Mouse (Mus musculus): Measurements from ENCODE around the gene Erap1.
A peak's percentile ranks its signal among the peaks of the same experiment; 100 is the strongest.
"Not testable (repeated sequence)": the region's sequence is repeated elsewhere in the genome, so short reads cannot be mapped to it uniquely, and the experiment has no call there.

Gene Erap1

DNA sequence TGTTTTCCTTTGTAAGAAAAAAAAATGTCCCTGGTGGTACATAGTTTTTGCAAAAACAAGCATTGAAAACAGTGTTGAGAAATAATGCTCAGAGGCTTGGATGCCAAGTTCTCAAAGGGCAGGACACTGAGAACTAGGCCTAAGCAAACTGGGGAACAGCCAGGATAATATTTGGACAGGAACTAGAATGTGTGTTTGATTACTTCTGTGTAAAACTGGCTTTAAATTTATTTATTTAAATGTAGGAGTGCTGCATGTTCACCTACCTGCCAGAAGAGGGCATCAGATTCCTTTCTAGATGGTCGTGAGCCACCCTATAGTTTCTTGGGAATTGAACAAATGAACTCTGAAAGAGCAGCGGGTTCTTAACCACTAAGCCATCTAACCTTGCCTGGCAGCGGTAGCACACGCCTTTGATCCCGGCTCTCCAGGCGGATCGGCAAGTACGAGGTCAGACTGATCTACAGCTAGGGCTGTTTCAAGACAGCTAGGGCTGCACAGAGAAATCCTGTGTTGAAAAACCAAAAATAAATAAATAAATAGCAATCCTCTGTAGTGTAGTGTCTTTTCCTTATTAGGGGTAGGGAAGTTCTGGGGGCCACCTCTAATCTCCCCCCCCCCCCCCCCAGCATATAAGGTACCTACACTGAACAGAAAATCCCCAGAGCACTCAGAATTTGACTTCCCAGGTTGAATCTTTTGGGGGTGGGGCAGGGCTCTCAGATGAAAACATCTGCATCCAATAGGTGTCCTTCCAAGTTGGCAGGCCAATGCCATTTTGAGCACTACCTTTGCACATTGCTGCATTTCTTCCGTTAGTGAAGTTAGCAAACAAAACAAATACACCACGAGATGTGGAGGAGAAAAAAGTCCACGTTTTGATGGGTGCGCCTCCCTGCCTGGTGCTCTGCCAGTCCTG lies at the start of gene Erap1:
Erap1 (plus strand) TSS at position 776 of the 919 bp plus-strand sequence.
- DNase-seq, result peak; percentile 42 to 67

DNA sequence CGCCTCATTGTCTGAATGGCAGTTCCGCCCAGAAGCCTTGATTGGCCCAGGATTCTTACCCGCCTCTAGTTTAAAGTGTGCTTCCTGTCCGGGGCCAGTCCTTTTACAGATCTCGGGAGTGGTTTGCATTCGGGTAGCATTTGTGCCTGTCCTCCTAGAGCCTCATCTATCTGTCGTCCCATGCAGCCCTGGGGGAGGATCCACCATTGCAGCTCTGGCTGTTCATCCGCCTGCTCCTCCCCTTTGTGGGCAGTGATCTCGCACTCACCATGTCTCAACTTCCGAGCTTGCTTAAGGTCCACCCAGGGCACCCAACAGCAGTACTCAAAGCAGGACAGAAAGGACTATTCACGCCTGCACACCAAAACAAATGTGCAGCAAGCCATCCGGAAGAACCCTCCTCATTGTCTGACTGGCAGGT lies 48.0 kb upstream of the Erap1 start:
- DNase-seq, result peak; percentile 6 to 10

- not testable (repeated sequence) for DNase-seq
These were observed 47.5 kb upstream of the Erap1 start for GRCm38 (mm10) chr13:74591828-74592227.

GRCm38 (mm10) chr13:74597022-74597421 lies 42.3 kb upstream of the Erap1 start:
- DNase-seq, result not testable (repeated sequence)

GRCm38 (mm10) chr13:74601776-74602175 lies 37.6 kb upstream of the Erap1 start:
- not testable (repeated sequence) for DNase-seq

GRCm38 (mm10) chr13:74617163-74618019 lies 22.0 kb upstream of the Erap1 start:
- peak; percentile 81 to 82 for DNase-seq

- no peak for DNase-seq
These were observed 7.0 kb upstream of the Erap1 start for GRCm38 (mm10) chr13:74632327-74632726.

DNA sequence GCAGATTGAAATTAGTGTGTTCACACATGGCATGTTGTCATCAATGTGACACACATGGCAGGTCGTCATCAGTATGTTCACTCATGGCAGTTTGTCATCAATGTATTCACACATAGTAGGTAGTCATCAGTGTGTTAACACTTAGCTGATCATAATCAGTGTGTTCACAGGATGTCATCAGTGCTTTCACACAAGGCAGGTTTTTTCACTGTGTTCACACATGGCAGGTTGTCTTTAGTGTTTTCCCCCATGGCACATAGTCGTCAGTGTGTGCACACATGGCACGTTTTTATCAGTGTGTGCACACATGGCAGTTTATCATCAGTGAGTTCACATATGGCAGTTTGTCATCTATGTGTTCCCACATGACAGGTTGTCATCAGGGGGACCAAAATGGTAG lies 6.5 kb upstream of the Erap1 start:
- no peak for DNase-seq

DNA sequence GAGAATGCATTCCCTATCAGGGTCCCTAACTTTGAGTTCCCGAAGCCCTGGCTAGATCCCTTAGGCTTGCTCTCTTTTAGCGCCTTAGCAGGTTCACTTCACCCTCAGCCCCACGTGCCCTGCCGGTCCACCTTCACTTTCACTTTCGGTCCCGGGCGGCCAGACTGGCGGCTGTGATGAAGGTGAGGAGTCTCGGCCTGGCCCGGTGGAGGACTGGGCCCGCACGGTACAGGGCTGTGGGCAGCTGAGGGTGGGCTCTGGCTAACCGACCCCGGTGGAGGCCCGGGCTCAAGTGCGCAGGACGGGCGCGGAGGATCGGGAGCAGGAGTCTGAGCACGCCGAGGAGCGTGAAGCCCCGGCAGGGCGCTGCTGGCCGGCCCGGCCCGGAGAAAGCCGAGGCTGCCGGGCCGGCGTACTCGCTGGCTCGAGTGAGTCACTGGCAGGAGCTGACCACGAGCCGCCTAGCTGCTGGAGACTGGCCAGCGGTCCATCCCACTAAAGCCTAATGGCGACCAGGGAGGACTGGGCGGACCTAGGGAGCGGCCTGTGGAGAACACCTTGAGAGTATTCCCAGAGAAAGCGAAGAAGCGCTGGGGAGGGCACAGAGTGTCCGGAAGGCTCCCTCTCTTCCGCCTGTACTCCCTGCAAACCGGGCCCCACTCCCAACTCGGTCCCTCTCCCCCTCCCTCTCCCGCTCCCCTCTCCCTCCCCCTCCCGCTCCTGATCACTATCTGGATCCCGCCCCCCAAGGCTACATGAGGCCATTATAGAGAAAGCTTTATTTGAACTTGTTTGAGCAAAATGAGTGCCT lies 549 bp downstream of the Erap1 start:
- peak; percentile 88 to 90 for DNase-seq

DNA sequence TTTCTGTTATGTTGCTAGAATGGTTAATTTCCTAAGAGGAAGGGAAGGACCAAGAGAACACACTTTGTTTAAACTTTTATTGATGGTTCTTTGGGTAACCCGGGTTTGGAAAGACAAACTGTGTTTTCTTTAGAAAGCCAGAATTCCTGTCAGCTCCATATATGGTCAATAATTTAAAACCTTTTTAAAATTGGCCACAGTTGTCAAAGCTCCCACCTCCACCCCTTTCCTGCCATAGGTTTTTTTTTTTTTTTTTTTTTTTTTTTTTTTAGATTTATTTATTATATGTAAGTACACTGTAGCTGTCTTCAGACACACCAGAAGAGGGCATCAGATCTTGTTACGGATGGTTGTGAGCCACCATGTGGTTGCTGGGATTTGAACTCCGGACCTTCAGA lies 1.2 kb downstream of the Erap1 start:
- DNase-seq, result not testable (repeated sequence)

DNA sequence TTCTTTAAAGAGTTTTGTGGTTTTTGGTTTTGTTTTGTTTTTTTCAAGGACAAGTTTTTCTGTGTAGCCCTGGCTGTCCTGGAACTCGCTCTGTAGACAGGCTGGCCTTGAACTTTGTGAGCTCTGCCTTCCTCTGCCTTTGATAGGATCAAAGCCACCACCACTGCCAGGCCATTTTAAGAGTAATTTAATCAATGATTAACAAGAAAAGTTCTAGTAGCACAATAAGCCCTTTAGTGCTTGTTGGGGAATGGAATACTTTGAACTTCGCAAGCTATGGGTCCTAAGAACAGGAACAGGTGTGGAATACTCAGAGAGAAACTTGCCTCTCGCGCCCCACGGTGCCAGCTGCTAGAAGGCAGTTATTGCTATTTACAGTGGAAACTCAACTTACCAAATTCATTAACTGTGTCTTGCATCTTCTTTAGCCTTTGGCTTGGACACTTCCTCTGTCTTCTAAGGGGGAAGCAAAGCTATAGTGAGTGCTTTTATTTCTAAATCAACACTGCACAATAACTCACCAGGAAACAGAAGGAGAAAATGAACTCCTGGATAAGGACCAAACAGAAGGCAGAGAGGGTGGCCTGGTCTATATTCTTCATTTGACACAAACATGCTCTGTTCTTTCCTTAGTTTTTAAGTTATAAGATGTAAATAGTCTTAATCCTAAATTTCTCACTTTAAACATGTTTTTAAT lies 56.3 kb downstream of the Erap1 start:
- DNase-seq, result no peak

DNA sequence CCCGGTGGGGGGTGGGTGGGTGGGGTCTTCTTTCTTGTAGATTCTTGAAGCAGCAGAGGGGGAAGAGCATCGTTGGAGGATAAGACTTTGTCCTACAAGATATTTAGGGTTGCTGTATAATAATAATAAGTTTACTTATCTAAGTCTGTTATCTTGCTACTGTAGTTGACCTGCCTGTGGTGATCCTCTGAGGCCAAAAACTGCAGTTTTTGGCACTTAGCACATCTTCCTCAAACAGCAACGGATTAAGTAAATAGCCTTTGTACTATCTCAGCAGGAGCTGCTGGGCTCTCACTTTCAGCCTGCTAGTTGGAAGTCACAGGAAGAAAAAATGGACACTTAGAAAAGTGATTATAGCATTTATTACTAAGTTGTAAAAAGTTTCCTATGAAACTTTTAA lies 56.9 kb downstream of the Erap1 start:
- no peak for DNase-seq

- no peak for DNase-seq
These were observed 79.6 kb downstream of the Erap1 start for GRCm38 (mm10) chr13:74719002-74719401.

- no peak for DNase-seq
These were observed 94.4 kb downstream of the Erap1 start for GRCm38 (mm10) chr13:74733726-74734125.

GRCm38 (mm10) chr13:74735834-74736233 lies 96.5 kb downstream of the Erap1 start:
- no peak for DNase-seq

- DNase-seq, result no peak
These were observed 97.0 kb downstream of the Erap1 start for GRCm38 (mm10) chr13:74736396-74736795.
